Mouse (Mus musculus) liver, embryonic 11.5 days (tissue): ENCODE measurements at regions not wholly inside any gene's neighbourhood (a gene's known extent, or its start where the extent isn't known, plus 50 kb on each side); places are given as distances from the start of the nearest gene placed in this dataset.

Experiments
- ATAC-seq: fragments of 200-750 bp; cut with Nextera tagmentation; replicated peaks from 2 replicates; pipeline ENCODE4 v1.8.0; 2017; ENCODE audit warnings: moderate number of reproducible peaks, mild to moderate bottlenecking, moderate TSS enrichment, moderate library complexity; ENCODE audit not compliant: low FRiP score
- DNase-seq: peaks from one replicate; pipeline ENCODE4 v3.0.0-alpha.2; 2017; ENCODE audit warnings: low spot score
- H3K27ac ChIP-seq: fragments of 300-500 bp; sonication (generic); 2 replicates; pipeline ENCODE4 v1.5.1; 2014; ENCODE audit warnings: mild to moderate bottlenecking, low read depth, low read length, control low read depth
- H3K27me3 ChIP-seq: fragments of 300-500 bp; sonication (generic); replicated peaks from 2 replicates; pipeline ENCODE4 v1.6.1; 2014; ENCODE audit warnings: low read length, mixed read lengths; ENCODE audit not compliant: control insufficient read depth, insufficient read depth
- H3K36me3 ChIP-seq: fragments of 300-500 bp; sonication (generic); 2 replicates; pipeline ENCODE4 v1.6.1; 2014; ENCODE audit warnings: mild to moderate bottlenecking, low read length, moderate library complexity, mixed read lengths; ENCODE audit not compliant: control insufficient read depth, insufficient read depth
- H3K4me1 ChIP-seq: fragments of 300-500 bp; sonication (generic); replicated peaks from 2 replicates; pipeline ENCODE4 v1.6.1; 2014; ENCODE audit warnings: low read length, mixed read lengths; ENCODE audit not compliant: control insufficient read depth, insufficient read depth
- H3K4me2 ChIP-seq: fragments of 300-500 bp; sonication (generic); 2 replicates; pipeline ENCODE4 v1.6.1; 2014; ENCODE audit warnings: mild to moderate bottlenecking, control low read depth, moderate library complexity
- H3K4me3 ChIP-seq: fragments of 300-500 bp; sonication (generic); 2 replicates; pipeline ENCODE4 v1.5.1; 2014; ENCODE audit warnings: low read depth, low read length, control low read depth
- H3K9ac ChIP-seq: fragments of 300-500 bp; sonication (generic); 2 replicates; pipeline ENCODE4 v1.6.1; 2014; ENCODE audit warnings: low read depth, low read length, control low read depth
- H3K9me3 ChIP-seq: fragments of 300-500 bp; sonication (generic); 2 replicates; pipeline ENCODE4 v1.6.1; 2016; ENCODE audit warnings: low read length, inconsistent platforms, mixed read lengths; ENCODE audit not compliant: control insufficient read depth
- WGBS: fragments of 180-500 bp; shearing (Covaris S2); extraction: QIAGEN DNeasy Blood & Tissue Kit; methylation state at CpG from one replicate; pipeline ENCODE4 v1.1.7; 2014; 5-methylcytosine and 5-hydroxymethylcytosine counted together

DNA sequence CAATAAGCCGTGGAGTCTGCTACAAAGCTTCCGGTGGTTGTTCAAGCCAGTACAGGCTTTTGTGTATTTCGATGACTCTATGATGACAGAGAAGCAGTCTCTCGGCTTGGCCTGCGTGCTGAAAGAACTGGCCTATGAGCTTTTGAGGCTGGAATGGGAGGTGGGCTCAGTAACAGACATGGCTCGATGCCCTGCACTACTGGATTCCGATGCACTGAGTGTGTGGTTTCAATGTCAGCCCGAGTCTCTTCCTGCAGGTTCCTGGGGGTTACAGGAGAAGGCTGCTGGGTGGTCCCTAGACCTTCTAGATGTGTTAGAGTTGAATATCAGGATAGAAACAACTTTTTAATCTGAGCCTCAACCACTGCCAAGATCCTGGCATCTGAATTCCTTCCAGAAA lies 53.2 kb downstream of the Gm815 start:
- no peaks in the 10 kb centered on the region for H3K27me3 ChIP-seq
- DNase-seq (no peak), ATAC-seq (no peak)
- WGBS: 85% methylated on average over 8 of the region's 8 CpGs
- H3K4me3 ChIP-seq: no peak overlapping the region
- H3K27ac ChIP-seq: no peak overlapping the region
- no peaks in the 10 kb centered on the region for H3K4me1 ChIP-seq
- no peak overlapping the region for H3K4me2 ChIP-seq
- H3K9me3 ChIP-seq: no peaks in the 10 kb centered on the region
- H3K9ac ChIP-seq: no peak overlapping the region
- no peaks in the 10 kb centered on the region for H3K36me3 ChIP-seq

DNA sequence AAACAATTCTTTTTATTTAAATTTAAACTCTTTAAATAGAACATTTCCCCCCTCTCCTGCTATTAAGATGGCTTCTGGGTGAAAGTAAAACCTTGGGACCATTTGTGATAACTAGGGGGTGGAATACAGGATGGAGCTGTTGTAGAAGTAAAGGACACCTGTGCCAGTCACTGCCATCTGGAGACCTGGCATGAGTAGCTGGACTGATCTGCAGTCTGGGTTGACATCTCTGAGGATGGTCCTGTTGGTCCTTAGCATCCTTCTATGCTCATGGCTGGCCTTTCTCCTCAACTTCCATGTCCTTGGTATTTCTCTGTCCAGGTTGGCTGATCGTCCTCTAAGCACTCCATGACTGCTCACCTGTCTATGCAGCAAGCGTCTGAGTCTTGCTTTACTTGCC lies 58.3 kb downstream of the Gm815 start:
- no peak overlapping the region for H3K4me2 ChIP-seq
- no peak for DNase-seq
- no peak overlapping the region for H3K27ac ChIP-seq
- WGBS: 80% methylated on average over 2 of the region's 2 CpGs
- no peaks in the 10 kb centered on the region for H3K36me3 ChIP-seq
- H3K27me3 ChIP-seq: no peaks in the 10 kb centered on the region
- H3K4me1 ChIP-seq: no peaks in the 10 kb centered on the region
- H3K9me3 ChIP-seq: no peaks in the 10 kb centered on the region
- no peak overlapping the region for H3K4me3 ChIP-seq
- ATAC-seq: no peak
- no peak overlapping the region for H3K9ac ChIP-seq

- H3K9me3 ChIP-seq: no peaks in the 10 kb centered on the region
- no peak overlapping the region for H3K27ac ChIP-seq
- no peak overlapping the region for H3K4me2 ChIP-seq
- WGBS: 62% methylated on average over 3 of the region's 3 CpGs
- H3K4me3 ChIP-seq: no peak overlapping the region
- no peak for ATAC-seq
- no peak for DNase-seq
- no peak overlapping the region for H3K9ac ChIP-seq
- H3K27me3 ChIP-seq: no peaks in the 10 kb centered on the region
- H3K4me1 ChIP-seq: no peaks in the 10 kb centered on the region
- no peaks in the 10 kb centered on the region for H3K36me3 ChIP-seq
These were observed 60.9 kb downstream of the Gm815 start for GRCm38 (mm10) chr19:26946562-26946961.

GRCm38 (mm10) chr19:26948479-26948878 lies 62.8 kb downstream of the Gm815 start:
- H3K27ac ChIP-seq: no peak overlapping the region
- H3K27me3 ChIP-seq: no peaks in the 10 kb centered on the region
- H3K4me2 ChIP-seq: no peak overlapping the region
- H3K9ac ChIP-seq: no peak overlapping the region
- no peak for DNase-seq
- H3K36me3 ChIP-seq: no peaks in the 10 kb centered on the region
- no peaks in the 10 kb centered on the region for H3K9me3 ChIP-seq
- 87% methylated on average over 2 of the region's 2 CpGs for WGBS
- ATAC-seq: no peak
- H3K4me3 ChIP-seq: no peak overlapping the region
- H3K4me1 ChIP-seq: no peaks in the 10 kb centered on the region

- 81% methylated on average over 4 of the region's 4 CpGs for WGBS
- H3K4me2 ChIP-seq: no peak overlapping the region
- no peak overlapping the region for H3K4me3 ChIP-seq
- H3K27ac ChIP-seq: no peak overlapping the region
- H3K27me3 ChIP-seq: no peaks in the 10 kb centered on the region
- no peaks in the 10 kb centered on the region for H3K4me1 ChIP-seq
- no peak overlapping the region for H3K9ac ChIP-seq
- H3K9me3 ChIP-seq: no peaks in the 10 kb centered on the region
- no peaks in the 10 kb centered on the region for H3K36me3 ChIP-seq
- no peak for ATAC-seq
- no peak for DNase-seq
These were observed 63.5 kb downstream of the Gm815 start for GRCm38 (mm10) chr19:26949153-26949552.

DNA sequence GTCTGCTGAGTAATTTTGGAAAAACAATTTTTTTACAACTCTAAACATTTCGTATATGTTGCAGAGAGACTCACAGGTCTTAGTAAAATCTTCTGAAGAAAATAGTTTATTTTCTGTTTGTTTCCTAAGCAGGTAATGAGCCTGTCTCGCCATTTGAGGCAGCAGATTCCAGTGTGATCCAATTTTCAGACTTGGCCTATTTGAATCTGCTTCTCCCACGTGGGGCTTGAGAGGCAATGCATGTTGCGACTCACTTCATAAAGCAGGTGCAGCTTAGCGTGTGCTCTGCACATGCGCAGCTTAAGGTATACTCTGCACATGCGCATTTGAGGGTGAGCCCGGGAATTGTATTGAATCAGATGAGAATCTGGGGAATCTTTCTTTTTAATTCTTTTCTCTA lies 67.7 kb downstream of the Gm815 start:
- Histone ChIP-seq H3K4me2 (no peak overlapping the region), H3K27ac (no peak overlapping the region), H3K9ac (no peak overlapping the region), H3K4me3 (no peak overlapping the region), H3K27me3 (no peaks in the 10 kb centered on the region), H3K9me3 (no peaks in the 10 kb centered on the region), H3K4me1 (no peaks in the 10 kb centered on the region), H3K36me3 (no peaks in the 10 kb centered on the region)
- no peak for ATAC-seq
- 84% methylated on average over 8 of the region's 8 CpGs for WGBS
- DNase-seq: no peak

- no peaks in the 10 kb centered on the region for H3K27me3 ChIP-seq
- no peak for ATAC-seq
- no peaks in the 10 kb centered on the region for H3K4me1 ChIP-seq
- no peak overlapping the region for H3K27ac ChIP-seq
- no peaks in the 10 kb centered on the region for H3K36me3 ChIP-seq
- H3K4me3 ChIP-seq: no peak overlapping the region
- 77% methylated on average over 6 of the region's 6 CpGs for WGBS
- H3K4me2 ChIP-seq: no peak overlapping the region
- H3K9me3 ChIP-seq: no peaks in the 10 kb centered on the region
- no peak overlapping the region for H3K9ac ChIP-seq
- DNase-seq: no peak
These were observed 80.5 kb downstream of the Gm815 start for GRCm38 (mm10) chr19:26966055-26966760.

DNA sequence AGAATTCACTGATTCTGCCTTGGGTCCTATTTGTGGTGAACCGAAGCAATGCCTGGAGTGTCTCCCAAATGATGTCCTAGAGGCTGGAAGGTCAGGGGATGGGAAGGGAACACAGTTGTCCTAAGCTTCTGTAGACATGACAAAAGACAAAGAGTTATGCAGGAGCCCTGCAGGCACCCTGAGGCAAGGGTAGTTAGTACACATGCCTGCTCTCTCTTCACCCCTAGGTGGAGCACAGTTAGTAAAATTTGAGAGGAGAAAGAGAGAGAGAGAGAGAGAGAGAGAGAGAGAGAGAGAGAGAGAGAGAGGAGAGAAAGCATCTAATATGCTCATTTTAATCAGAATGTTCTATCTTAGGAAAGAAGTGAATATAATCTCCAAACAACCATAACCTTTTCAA lies 87.4 kb downstream of the Gm815 start:
- H3K9me3 ChIP-seq: no peaks in the 10 kb centered on the region
- DNase-seq (no peak), ATAC-seq (no peak)
- H3K4me1 ChIP-seq: no peaks in the 10 kb centered on the region
- H3K27me3 ChIP-seq: no peaks in the 10 kb centered on the region
- no peak overlapping the region for H3K4me3 ChIP-seq
- H3K4me2 ChIP-seq: no peak overlapping the region
- H3K36me3 ChIP-seq: no peaks in the 10 kb centered on the region
- no peak overlapping the region for H3K27ac ChIP-seq
- WGBS: 82% methylated on average over 1 of the region's 1 CpGs
- H3K9ac ChIP-seq: no peak overlapping the region

- H3K36me3 ChIP-seq: no peaks in the 10 kb centered on the region
- no peaks in the 10 kb centered on the region for H3K9me3 ChIP-seq
- no peak overlapping the region for H3K4me3 ChIP-seq
- 66% methylated on average over 6 of the region's 6 CpGs for WGBS
- no peak overlapping the region for H3K27ac ChIP-seq
- no peak for ATAC-seq
- H3K4me1 ChIP-seq: no peaks in the 10 kb centered on the region
- H3K27me3 ChIP-seq: no peaks in the 10 kb centered on the region
- no peak for DNase-seq
- H3K4me2 ChIP-seq: no peak overlapping the region
- H3K9ac ChIP-seq: no peak overlapping the region
These were observed 88.3 kb downstream of the Gm815 start for GRCm38 (mm10) chr19:26973773-26974548.
